Mouse (Mus musculus): Measurements from ENCODE around the gene Srd5a3. TPM values are rescaled to one million over a fixed set of nuclear protein-coding genes. Genes with fewer than 3 reads are reported as not detected.

Srd5a3 gene
- total RNA-seq (2023), result 10 to 100 TPM; 54.0 to 54.3 TPM

DNA sequence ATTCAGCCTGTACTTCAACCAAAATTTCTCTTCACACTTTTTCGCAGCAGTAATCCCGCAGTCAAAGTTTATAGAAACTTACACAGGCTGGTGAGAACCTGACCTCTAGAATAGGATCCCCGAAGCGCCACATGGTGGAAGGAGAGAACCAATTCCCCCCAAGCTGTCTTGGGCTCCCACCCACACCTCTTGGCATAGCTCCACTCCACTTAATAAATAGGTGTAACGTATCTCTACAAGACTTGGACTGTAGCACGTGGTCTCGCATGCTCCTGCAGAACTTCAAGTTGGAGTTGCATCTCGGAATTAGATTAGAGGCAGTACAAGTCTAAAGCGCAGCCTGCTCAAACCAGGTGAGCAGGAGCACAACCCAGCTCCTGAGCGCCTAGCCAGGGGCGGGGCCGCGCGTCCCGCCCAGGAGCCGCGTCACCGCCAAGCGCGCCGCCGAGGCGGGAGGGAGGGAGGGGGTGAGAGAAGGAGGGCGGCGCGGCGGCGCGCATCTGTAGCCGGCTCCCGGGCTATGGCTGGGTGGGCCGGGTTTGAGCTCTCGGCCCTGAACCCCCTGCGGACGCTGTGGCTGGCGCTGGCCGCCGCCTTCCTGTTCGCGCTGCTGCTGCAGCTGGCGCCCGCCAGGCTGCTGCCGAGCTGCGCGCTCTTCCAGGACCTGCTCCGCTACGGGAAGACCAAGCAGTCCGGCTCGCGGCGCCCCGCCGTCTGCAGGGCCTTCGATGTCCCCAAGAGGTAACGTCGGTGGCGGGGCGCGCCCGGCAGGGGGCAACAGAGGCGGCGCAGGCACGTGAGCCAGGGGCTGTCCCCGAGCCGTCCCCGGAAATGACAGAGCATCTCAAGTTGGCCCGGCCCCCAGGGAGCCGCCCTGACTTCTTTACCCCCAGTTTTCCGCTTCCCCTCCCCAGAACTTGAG, at the start of gene Srd5a3:
Srd5a3 (plus strand) TSS at position 464 of the 922 bp plus-strand sequence.

DNA sequence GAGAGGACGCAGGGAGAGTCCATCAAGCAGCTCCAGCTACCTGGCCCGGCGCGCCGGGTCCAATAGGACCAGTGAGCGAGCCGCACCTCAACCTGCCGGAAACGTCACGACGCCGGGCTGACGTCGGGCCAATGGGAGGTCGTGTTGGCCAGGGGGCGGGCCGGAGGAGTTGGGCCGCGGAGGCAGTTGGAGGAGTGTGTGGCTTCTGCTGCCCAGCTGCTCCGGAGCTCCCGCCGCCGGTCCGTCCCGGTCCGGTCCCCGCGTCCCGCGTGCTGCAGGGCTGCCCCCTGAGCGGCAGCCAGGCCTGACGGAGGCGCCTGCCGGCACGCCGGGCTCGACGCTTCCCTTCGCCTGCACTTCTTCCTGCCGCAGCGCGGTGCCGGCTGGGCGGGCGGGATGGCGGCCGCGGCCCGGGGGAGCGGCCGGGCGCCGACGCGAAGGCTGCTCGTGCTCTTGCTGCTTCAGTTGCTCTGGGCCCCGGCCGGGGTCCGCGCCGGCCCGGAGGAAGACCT, 43.7 kb downstream of the Srd5a3 start, which contains the start of gene Tmem165:
Tmem165 (plus strand) TSS at position 131 of the 512 bp plus-strand sequence.

Other genes starting within 250 kb of the Srd5a3 start
- gene Kdr, start 161.8 kb upstream of the Srd5a3 start, total RNA-seq (2023), result under 1 TPM; 0.31 to 0.87 TPM
- 10 to 100 TPM; 67.3 to 74.4 TPM for gene Tmem165, start 43.6 kb downstream of the Srd5a3 start, total RNA-seq (2023)
- gene Clock, start 164.5 kb downstream of the Srd5a3 start, total RNA-seq (2023), result 10 to 100 TPM in 1 of 2 experiments, 1 to 10 TPM in 1; 7.5 to 11.2 TPM
- not detected for gene Pdcl2, start 190.9 kb downstream of the Srd5a3 start, total RNA-seq (2023)
- gene Nmu, start 223.5 kb downstream of the Srd5a3 start, total RNA-seq (2023), result not detected